Mouse (Mus musculus): ENCODE data around the gene Pigh.

DNA sequence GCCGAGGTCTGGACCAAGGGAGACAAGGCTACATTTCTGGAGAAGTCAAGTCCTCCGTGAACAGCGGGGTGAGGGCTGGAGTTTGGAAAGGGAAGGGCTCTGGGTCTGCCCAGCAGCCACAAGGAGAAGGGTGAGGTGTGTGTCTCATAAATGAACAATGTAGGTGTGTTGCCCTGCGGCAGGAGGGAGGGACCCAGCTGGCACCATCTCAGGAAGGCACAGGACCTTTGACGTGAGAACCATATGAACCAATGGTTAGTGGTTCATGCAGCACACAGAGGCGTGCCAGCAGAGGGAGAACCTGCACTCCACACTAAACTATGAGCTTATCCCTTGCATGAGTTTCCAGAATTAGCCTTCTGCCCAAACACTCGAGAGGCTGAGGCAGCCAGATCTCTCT is 42.2 kb downstream of the Pigh start:
- TF ChIP-seq CTCF (IDR thresholded peaks at IDR 0.05; ENCODE audit: low read depth) (no peak), EP300 (IDR thresholded peaks at IDR 0.05; ENCODE audit: low read depth) (no peak)
